Mouse (Mus musculus): ENCODE results near the gene Gm45021. TPM values are rescaled to one million over a fixed set of nuclear protein-coding genes. Genes with fewer than 3 reads are reported as not detected.

The Gm45021 gene
- polyA plus RNA-seq, 1 experiment from 2014 or later = not detected

- ATAC-seq (ENCODE audit: low FRiP score, low TSS enrichment) (no peak), DNase-seq (ENCODE audit: low spot score) (no peak)
- no peak overlapping the region for H3K4me2 ChIP-seq (replicated peaks; ENCODE audit: low read depth)
- H3K27me3 ChIP-seq (ENCODE audit: control insufficient read depth, insufficient read depth, low read length) = no peaks in the 10 kb centered on the region
- 97% methylated on average over 27 of the region's 27 CpGs for WGBS
- H3K4me1 ChIP-seq (replicated peaks; ENCODE audit: control insufficient read depth, insufficient read depth) = peaks cover 8% of the 10 kb centered on the region; the same call in 1 of the 2 replicates
- no peak for TF ChIP-seq EP300 (optimal IDR thresholded peaks at IDR 0.05)
- TF ChIP-seq CTCF (IDR thresholded peaks at IDR 0.05; ENCODE audit: low read depth) = no peak
- H3K36me3 ChIP-seq (ENCODE audit: control insufficient read depth, insufficient read depth, low read length) = peaks cover 19% of the 10 kb centered on the region
- H3K27ac ChIP-seq (replicated peaks) = no peak overlapping the region
- no peak overlapping the region for H3K9ac ChIP-seq (ENCODE audit: low read length)
- H3K4me3 ChIP-seq (ENCODE audit: low read depth, low read length) = no peak overlapping the region
- H3K9me3 ChIP-seq (ENCODE audit: control insufficient read depth, low read length) = no peaks in the 10 kb centered on the region
Measured at GRCm38 (mm10) chr6:48597233-48597625, 7.8 kb downstream of the Gm45021 start.

GRCm38 (mm10) chr6:48600594-48600993 lies 11.2 kb downstream of the Gm45021 start:
- Histone ChIP-seq H3K9ac (ENCODE audit: low read length) (no peak overlapping the region), H3K36me3 (ENCODE audit: control insufficient read depth, insufficient read depth, low read length) (peaks cover 19% of the 10 kb centered on the region), H3K4me1 (replicated peaks; ENCODE audit: control insufficient read depth, insufficient read depth) (no peaks in the 10 kb centered on the region), H3K9me3 (ENCODE audit: control insufficient read depth, low read length) (no peaks in the 10 kb centered on the region), H3K4me2 (replicated peaks; ENCODE audit: low read depth) (no peak overlapping the region), H3K4me3 (ENCODE audit: low read depth, low read length) (no peak overlapping the region), H3K27me3 (ENCODE audit: control insufficient read depth, insufficient read depth, low read length) (no peaks in the 10 kb centered on the region), H3K27ac (replicated peaks) (no peak overlapping the region)
- DNase-seq (ENCODE audit: low spot score) (no peak), ATAC-seq (ENCODE audit: low FRiP score, low TSS enrichment) (no peak)
- TF ChIP-seq EP300 (optimal IDR thresholded peaks at IDR 0.05) (no peak), CTCF (IDR thresholded peaks at IDR 0.05; ENCODE audit: low read depth) (no peak)
- 92% methylated on average over 1 of the region's 1 CpGs for WGBS

GRCm38 (mm10) chr6:48601271-48602079 lies 12.1 kb downstream of the Gm45021 start, which contains the start of gene Zfp775:
TSS of gene Zfp775 (plus strand) at chr6:48602063.
- H3K4me3 ChIP-seq (ENCODE audit: low read depth, low read length) = peak within 1 kb of the TSS; percentile 55
- no peaks in the 10 kb centered on the region for H3K27me3 ChIP-seq (ENCODE audit: control insufficient read depth, insufficient read depth, low read length)
- DNase-seq (ENCODE audit: low spot score) (peak; percentile 95), ATAC-seq (ENCODE audit: low FRiP score, low TSS enrichment) (peak; percentile 99)
- H3K27ac ChIP-seq (replicated peaks) = peak within 1 kb of the TSS; percentile 82
- peak within 1 kb of the TSS; percentile 71 for H3K9ac ChIP-seq (ENCODE audit: low read length)
- peaks cover 14% of the 10 kb centered on the region for H3K36me3 ChIP-seq (ENCODE audit: control insufficient read depth, insufficient read depth, low read length)
- no peaks in the 10 kb centered on the region for H3K9me3 ChIP-seq (ENCODE audit: control insufficient read depth, low read length)
- no peak for TF ChIP-seq CTCF (IDR thresholded peaks at IDR 0.05; ENCODE audit: low read depth)
- peak; percentile 63 for TF ChIP-seq EP300 (optimal IDR thresholded peaks at IDR 0.05)
- no peaks in the 10 kb centered on the region for H3K4me1 ChIP-seq (replicated peaks; ENCODE audit: control insufficient read depth, insufficient read depth)
- peak within 1 kb of the TSS; percentile 95 for H3K4me2 ChIP-seq (replicated peaks; ENCODE audit: low read depth)
- 5% methylated on average over 42 of the region's 42 CpGs for WGBS

- DNase-seq (ENCODE audit: low spot score) = peak; percentile 33
- Histone ChIP-seq H3K4me1 (replicated peaks; ENCODE audit: control insufficient read depth, insufficient read depth) (no peaks in the 10 kb centered on the region), H3K9me3 (ENCODE audit: control insufficient read depth, low read length) (no peaks in the 10 kb centered on the region), H3K27me3 (ENCODE audit: control insufficient read depth, insufficient read depth, low read length) (no peaks in the 10 kb centered on the region), H3K27ac (replicated peaks) (peak overlapping the region; percentile 82), H3K4me2 (replicated peaks; ENCODE audit: low read depth) (peak overlapping the region; percentile 95), H3K4me3 (ENCODE audit: low read depth, low read length) (peak overlapping the region; percentile 55), H3K9ac (ENCODE audit: low read length) (peak overlapping the region; percentile 71), H3K36me3 (ENCODE audit: control insufficient read depth, insufficient read depth, low read length) (peaks cover 7% of the 10 kb centered on the region)
- WGBS = under 1% methylated on average over 28 of the region's 28 CpGs
- no peak for TF ChIP-seq CTCF (IDR thresholded peaks at IDR 0.05; ENCODE audit: low read depth)
- TF ChIP-seq EP300 (optimal IDR thresholded peaks at IDR 0.05) = no peak
- peak; percentile 74 for ATAC-seq (ENCODE audit: low FRiP score, low TSS enrichment)
Measured at GRCm38 (mm10) chr6:48602080-48602741, 12.8 kb downstream of the Gm45021 start.

GRCm38 (mm10) chr6:48608124-48608523 lies 18.7 kb downstream of the Gm45021 start:
- ATAC-seq (ENCODE audit: low FRiP score, low TSS enrichment) = no peak
- WGBS = 87% methylated on average over 2 of the region's 2 CpGs
- H3K4me3 ChIP-seq (ENCODE audit: low read depth, low read length) = no peak overlapping the region

More at GRCm38 (mm10) chr6:48608124-48608523, 18.7 kb downstream of the Gm45021 start:
- Histone ChIP-seq H3K27me3 (ENCODE audit: control insufficient read depth, insufficient read depth, low read length) (no peaks in the 10 kb centered on the region), H3K9ac (ENCODE audit: low read length) (no peak overlapping the region), H3K4me1 (replicated peaks; ENCODE audit: control insufficient read depth, insufficient read depth) (no peaks in the 10 kb centered on the region), H3K27ac (replicated peaks) (no peak overlapping the region), H3K36me3 (ENCODE audit: control insufficient read depth, insufficient read depth, low read length) (no peaks in the 10 kb centered on the region), H3K9me3 (ENCODE audit: control insufficient read depth, low read length) (no peaks in the 10 kb centered on the region), H3K4me2 (replicated peaks; ENCODE audit: low read depth) (no peak overlapping the region)
- no peak for TF ChIP-seq EP300 (optimal IDR thresholded peaks at IDR 0.05)
- TF ChIP-seq CTCF (IDR thresholded peaks at IDR 0.05; ENCODE audit: low read depth) = no peak
- DNase-seq (ENCODE audit: low spot score) = no peak

Measured in stomach, postnatal 0 days (tissue).